Mouse (Mus musculus) lung, postnatal 4 days (tissue): ENCODE measurements at regions not wholly inside any gene's neighbourhood (a gene's known extent, or its start where the extent isn't known, plus 50 kb on each side); places are given as distances from the start of the nearest gene placed in this dataset.
A peak's percentile ranks its signal among the peaks of the same experiment; 100 is the strongest.

Source experiments
- DNase-seq, 2 experiments: peaks; one replicate each; pipeline ENCODE4 v3.0.0; 2021

DNA sequence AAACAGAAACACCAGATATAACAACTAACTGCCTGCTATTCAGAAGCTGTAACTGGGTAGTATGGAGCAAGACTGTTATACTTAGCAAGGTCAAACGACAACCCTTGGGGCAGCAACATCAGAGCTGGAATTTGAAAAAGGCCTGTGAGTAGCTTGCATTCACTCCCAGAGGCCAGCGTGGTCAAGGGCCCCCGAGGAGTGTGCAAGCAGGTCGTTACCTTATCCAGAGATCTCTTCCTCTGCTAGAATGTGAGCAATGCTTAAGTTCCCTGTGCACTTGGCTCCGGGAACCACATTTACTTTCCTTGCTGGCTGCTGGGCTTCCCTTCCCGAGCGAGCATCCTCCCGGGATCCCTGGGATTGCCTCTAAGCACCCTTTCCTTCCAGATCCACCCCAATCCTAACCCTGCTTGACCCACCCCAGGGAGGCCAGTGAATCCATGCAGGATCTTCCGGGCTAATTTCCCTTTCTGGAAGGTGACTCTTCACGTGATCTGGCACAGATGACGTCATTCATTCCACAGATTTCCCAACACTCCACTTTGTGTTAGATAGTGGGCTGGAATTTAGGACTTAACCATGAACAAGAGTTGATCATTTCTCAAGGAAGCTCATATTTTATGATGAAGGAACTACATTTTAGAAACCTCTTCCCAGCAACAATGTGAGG is 112.3 kb upstream of the Tsc22d1 start:
- DNase-seq, result peak; percentile 27 to 54

DNA sequence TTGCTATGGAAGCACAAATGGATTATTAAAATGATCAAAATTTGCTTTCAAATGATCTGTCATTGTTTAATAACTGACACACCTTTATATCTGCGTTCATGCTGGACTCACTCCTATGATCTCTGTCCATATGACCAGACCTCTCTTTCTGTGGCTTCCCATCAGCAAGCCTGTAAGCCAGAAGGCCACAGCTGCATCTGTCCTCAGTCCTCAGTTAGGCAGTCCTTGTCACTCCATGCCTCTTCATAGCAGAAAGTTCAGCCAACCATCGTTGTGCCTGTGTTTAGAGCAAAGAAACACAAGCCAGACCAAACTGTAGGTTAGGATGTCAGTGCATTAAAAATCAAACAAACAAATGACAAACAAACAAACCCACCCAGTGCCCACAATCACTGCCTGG is 107.2 kb upstream of the Tsc22d1 start:
- DNase-seq, result no peak

- DNase-seq, result no peak
These were observed 106.5 kb upstream of the Tsc22d1 start for GRCm38 (mm10) chr14:76308188-76308812.

DNA sequence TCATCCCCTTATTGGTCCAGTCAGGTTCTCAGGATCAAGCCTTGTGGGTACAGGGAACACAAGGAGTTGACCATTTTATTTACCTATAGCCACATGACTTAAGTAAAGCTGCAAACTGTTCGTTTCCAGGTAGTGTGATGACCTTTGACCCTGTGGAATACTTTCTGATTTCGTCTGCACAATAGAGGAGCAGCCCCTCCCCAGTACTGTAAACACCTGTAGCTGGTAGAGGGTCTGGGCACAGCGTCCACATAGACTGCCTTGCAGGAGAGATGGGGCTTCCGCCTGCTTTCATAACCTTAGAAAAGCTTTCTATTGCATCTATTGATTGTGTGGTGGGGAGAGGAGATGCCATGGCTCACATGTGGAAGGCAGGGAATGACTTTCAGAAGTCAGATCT is 105.2 kb upstream of the Tsc22d1 start:
- no peak for DNase-seq

DNA sequence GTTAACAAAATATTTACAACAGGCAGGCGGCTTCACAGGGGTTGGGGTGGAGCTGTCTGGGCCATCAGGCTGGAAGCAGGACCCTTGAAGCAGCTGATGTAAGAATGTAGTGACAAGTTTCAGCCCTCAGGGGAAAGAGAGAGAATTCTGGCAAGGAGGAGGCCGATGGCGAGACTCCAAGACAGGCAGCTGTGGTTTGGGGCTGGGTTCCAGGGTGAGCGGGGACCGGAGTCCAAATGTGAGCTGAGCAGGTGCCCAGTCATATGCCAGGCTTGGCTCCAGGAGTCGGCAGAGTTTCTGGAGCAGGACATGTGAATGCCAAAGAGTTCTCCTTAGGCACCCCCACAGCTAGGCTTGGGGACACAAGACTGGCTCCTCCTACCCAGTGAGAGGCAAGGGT is 104.5 kb upstream of the Tsc22d1 start:
- peak; percentile 76 to 85 for DNase-seq

DNA sequence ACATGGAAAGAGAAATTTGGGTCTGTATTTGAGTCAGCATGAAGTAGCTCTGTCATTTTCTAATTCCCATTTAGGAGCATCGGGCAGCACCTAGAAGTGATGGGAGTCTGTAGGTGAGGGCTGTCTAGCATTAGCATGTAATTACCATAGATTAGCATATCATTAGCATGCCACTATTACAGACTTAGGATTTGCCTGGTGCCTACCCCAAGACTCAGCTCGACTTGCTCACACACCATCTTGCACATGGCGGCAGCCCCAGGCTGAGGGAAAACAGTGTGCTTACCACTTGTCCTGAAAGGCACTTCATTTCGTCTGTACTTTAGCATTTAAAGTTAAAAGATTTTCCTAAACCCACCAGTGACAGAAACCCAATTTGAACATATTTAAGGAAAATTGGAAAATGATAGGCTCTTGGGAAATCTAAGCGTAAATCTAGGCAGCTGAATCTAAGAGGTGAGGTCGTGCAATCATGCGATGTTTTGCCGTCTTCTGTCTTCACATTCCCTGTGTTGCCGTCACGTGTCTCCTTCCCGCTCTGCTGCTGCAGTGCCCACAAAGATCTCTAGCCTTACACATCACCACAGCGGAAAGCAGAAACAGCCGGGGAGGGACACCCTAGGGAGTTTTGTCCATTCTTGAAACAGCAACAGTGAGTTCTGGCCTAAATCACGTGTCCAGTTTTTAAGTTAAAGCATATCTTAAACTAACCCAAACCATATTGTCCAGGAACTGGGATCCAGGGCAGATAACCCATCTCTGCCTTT is 101.2 kb upstream of the Tsc22d1 start:
- DNase-seq, result no peak

DNA sequence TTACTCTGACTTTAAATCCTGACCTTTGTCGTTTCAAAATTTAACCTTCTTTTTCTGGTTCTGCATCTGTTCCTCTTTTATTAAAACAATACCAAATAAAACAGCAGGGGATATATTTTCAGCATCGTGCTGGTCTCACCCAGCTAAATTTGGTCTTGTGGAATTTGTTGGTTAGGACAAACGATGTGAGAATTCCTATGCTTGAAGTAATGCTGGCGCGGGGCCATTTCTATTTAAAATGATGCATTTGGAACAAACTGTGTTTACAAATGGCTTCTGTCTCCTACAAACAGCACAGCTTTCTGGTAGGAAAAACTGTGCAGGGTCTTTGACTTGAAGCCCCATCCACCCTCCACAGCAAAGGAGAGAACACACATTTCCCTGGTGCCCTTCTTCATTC is 96.3 kb upstream of the Tsc22d1 start:
- peak; percentile 71 to 72 for DNase-seq

- no peak for DNase-seq
These were observed 90.5 kb upstream of the Tsc22d1 start for GRCm38 (mm10) chr14:76324246-76324645.

GRCm38 (mm10) chr14:76329983-76330382 is 84.8 kb upstream of the Tsc22d1 start:
- DNase-seq, result peak in 1 of 2 experiments; percentile 9

DNA sequence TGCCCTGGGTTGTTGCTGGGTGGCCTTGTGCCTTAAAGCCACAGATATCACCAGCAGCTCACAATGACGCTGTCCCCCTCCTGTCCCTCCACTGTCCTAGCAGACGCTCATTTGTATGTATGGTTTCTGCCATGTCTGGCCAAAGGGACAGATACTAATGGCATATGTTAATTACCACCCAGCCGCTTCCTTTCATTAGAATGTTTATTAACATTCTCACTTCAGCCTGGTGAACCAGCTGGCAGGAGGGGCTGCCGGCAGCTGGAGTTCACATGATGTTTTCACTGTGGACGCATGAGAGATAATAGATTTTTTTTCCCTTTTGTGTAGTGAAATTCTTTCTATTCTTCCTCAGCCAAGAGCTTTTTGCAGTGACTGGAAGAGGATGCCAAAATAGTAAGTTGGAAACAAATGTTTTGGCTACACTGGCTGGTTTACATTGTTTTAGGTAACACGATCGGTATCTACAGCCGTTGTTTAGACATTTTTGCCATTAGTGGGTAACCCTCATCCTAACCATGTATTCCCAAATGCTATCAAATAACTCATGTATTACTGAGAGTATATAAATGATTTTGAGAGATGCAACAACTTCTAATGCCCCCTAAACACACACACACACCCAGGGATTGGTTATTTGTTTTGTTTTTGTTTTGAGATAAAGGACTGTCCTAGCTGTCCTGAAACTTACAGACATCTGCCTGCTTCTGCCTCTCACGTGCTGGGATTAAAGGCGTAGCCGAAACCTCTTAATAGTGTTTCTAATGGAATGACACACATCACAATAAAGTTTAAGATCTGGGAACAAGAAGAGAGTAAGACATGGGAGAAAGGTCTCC is 83.0 kb upstream of the Tsc22d1 start:
- DNase-seq, result peak in 1 of 2 experiments; percentile 38

- no peak for DNase-seq
These were observed 82.4 kb upstream of the Tsc22d1 start for GRCm38 (mm10) chr14:76332336-76332703.

DNA sequence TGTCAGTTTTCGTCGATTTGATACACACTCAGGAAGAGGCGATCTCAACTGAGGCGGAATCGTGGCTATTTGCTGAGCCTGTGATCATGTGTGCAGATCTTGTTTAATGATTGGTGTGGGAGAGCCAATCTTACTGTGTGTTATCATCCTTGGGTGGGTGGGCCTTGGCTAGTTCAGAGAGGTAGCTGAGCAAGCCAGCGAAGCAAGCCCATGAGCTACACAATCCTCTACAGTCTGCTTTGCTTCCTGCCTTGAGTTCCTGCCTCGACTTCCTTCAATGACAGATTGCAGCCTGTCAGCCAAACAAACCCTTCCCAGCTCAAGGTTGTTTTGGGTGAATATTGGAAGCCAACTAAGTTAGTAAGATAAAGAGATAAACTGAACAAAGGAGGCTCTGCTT is 74.0 kb upstream of the Tsc22d1 start:
- DNase-seq, result no peak

DNA sequence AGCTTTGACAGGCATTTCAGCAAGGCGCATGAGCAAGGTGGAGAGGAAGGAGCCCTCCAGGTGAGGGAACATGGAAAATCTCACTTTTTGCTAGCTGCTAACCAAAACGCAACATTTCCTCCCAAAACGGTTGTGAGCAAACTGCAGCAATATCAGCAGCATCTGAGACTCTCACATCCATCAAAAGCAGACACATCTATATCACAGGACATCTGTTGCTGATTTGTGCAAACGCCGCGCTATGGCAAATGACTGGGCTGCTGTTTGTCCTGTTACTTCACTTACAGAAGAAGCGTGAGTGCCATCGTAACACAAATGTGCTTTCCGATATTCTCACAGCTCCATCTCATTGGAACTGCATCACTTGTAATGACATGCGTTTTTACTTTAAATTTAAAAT is 73.5 kb upstream of the Tsc22d1 start:
- no peak for DNase-seq

- no peak for DNase-seq
These were observed 62.9 kb upstream of the Tsc22d1 start for GRCm38 (mm10) chr14:76351856-76352255.

- DNase-seq, result no peak
These were observed 58.6 kb upstream of the Tsc22d1 start for GRCm38 (mm10) chr14:76356161-76356560.

- no peak for DNase-seq
These were observed 54.8 kb upstream of the Tsc22d1 start for GRCm38 (mm10) chr14:76359837-76360410.

GRCm38 (mm10) chr14:76364034-76364433 is 50.7 kb upstream of the Tsc22d1 start:
- no peak for DNase-seq
